Mouse (Mus musculus) C2C12 (cell line): Measurements from ENCODE around the gene Gli1.

Source experiments
- CEBPB ChIP-seq: IDR thresholded peaks from one replicate; pipeline ENCODE4 v1.6.1; 2011; ENCODE audit warnings: low read depth, mild to moderate bottlenecking, control low read depth, moderate library complexity
- CTCF ChIP-seq: IDR thresholded peaks from one replicate; pipeline ENCODE4 v1.5.1; 2011; ENCODE audit not compliant: control insufficient read depth, insufficient read depth, insufficient read length
- MAX ChIP-seq: IDR thresholded peaks from one replicate; pipeline ENCODE4 v1.6.1; 2011; ENCODE audit warnings: mild to moderate bottlenecking, control low read depth
- MYOD1 ChIP-seq: IDR thresholded peaks from one replicate; pipeline ENCODE4 v1.6.1; 2011; ENCODE audit warnings: low read depth; ENCODE audit not compliant: control insufficient read depth, insufficient read length
- MYOG ChIP-seq: IDR thresholded peaks from one replicate; pipeline ENCODE4 v1.6.1; 2011; ENCODE audit not compliant: control insufficient read depth, insufficient read length; ENCODE audit errors: extremely low read depth
- USF1 ChIP-seq: IDR thresholded peaks from one replicate; pipeline ENCODE4 v1.6.1; 2011; ENCODE audit warnings: low read depth, mild to moderate bottlenecking, control low read depth, moderate library complexity

GRCm38 (mm10) chr10:127351719-127352118, 9.9 kb upstream of the Gli1 start:
- TF ChIP-seq MYOD1 (no peak), CTCF (no peak), MYOG (no peak), MAX (no peak), USF1 (no peak), CEBPB (no peak)
